Comparison of ENCODE assay signal across 11 mouse cellular contexts in the genomic region with DNA sequence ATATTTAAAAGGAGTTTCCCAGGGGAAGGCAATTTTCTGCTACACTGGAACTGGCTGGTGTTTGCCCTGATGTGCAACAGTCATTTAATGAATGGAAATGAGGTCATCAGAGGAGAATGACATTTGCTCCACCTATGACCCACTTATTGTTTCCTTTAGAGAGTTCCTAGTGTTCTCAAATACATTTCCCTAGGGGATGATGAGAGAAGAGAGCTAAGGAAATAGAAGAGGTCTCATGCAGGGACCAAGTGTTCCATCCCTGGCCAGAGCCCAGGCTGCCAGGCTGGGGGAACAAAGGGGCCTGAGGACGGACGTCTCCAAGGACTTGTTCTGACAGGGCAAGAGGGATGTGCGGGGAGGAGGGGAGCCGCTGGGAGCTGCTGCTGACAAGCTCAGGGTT.
A peak's percentile ranks its signal among the peaks of the same experiment; 100 is the strongest.
DNase-seq lines count a peak whose midpoint lies in the region; ATAC-seq and TF ChIP-seq lines count a peak whose summit lies in the region.
"Had no signal": no experiment of that assay in that cellular context is flagged by ENCODE, and none has a peak within 500 bp of the region (broad histone marks: within the 10 kb centered on the region; RNA-seq: fewer than 3 reads in every experiment).

No protein-coding gene starts in this region.

- peak overlapping the region; percentile 40; the same call in 1 of the 2 replicates for H3K27ac ChIP-seq in gastrocnemius, adult 2 months
- H3K27ac ChIP-seq in heart, embryonic 12.5 days (ENCODE audit: poor library complexity, severe bottlenecking), result no peak overlapping the region
- no peak overlapping the region for H3K27ac ChIP-seq in midbrain, postnatal 0 days (ENCODE audit: low read depth, low read length)

- H3K36me3 ChIP-seq in heart, embryonic 12.5 days, result no peaks in the 10 kb centered on the region
- H3K36me3 ChIP-seq in midbrain, postnatal 0 days (ENCODE audit: insufficient read depth, low read length), result no peaks in the 10 kb centered on the region
- H3K36me3 ChIP-seq: G1E had no signal

- intact Hi-C loops in gastrocnemius, adult 2 months (cut with DNase I), result loop anchor here (10.0 kb wide), 1 partner anchor 140 kb away; no protein-coding TSS in a partner anchor

- no peak overlapping the region for H3K9ac ChIP-seq in heart, embryonic 12.5 days
- no peak overlapping the region for H3K9ac ChIP-seq in midbrain, postnatal 0 days (replicated peaks; ENCODE audit: low read length, poor library complexity, severe bottlenecking)

- no peak overlapping the region for H3K4me3 ChIP-seq in gastrocnemius, adult 2 months
- no peak overlapping the region for H3K4me3 ChIP-seq in heart, embryonic 12.5 days
- H3K4me3 ChIP-seq in midbrain, postnatal 0 days (ENCODE audit: low read depth, low read length), result no peak overlapping the region

- WGBS in heart, embryonic 12.5 days, result 43% methylated on average over 4 of the region's 4 CpGs
- WGBS in midbrain, postnatal 0 days, result 4% methylated on average over 4 of the region's 4 CpGs

- TF ChIP-seq CTCF in gastrocnemius, adult 2 months (IDR thresholded peaks at IDR 0.05), result no peak
- no peak for TF ChIP-seq CTCF in midbrain, postnatal 0 days (IDR thresholded peaks at IDR 0.05)

- peak; percentile 67 for DNase-seq in gastrocnemius, adult 2 months
- no peak for DNase-seq in gastrocnemius, postnatal 10 days
- DNase-seq in brain, adult 2 months (ENCODE audit: low read depth, low spot score), result peak; percentile 22
- peak; percentile 50 for DNase-seq in midbrain, postnatal 0 days (ENCODE audit: low spot score)
- no peak for DNase-seq in layer of hippocampus, postnatal 36 days
- DNase-seq in thymus, postnatal 25 days, result no peak
- DNase-seq in right cerebral cortex, postnatal 14 days, result no peak
- DNase-seq: layer of hippocampus, adult 9-11 months; lung, adult 2 months had no signal

- H3K4me2 ChIP-seq in heart, embryonic 12.5 days, result no peak overlapping the region
- H3K4me2 ChIP-seq in midbrain, postnatal 0 days (ENCODE audit: low read depth, low read length, poor library complexity, severe bottlenecking), result no peak overlapping the region

- no peaks in the 10 kb centered on the region for H3K27me3 ChIP-seq in heart, embryonic 12.5 days (replicated peaks)
- H3K27me3 ChIP-seq in midbrain, postnatal 0 days (ENCODE audit: insufficient read depth, low read length), result no peaks in the 10 kb centered on the region

- H3K4me1 ChIP-seq in heart, embryonic 12.5 days (replicated peaks), result peaks cover 37% of the 10 kb centered on the region
- peaks cover 4% of the 10 kb centered on the region; the same call in 1 of the 2 replicates for H3K4me1 ChIP-seq in midbrain, postnatal 0 days (ENCODE audit: insufficient read depth, low read length)

- ATAC-seq in heart, embryonic 12.5 days (ENCODE audit: insufficient number of reproducible peaks, low FRiP score), result peak; percentile 33; the same call in 1 of the 2 replicates
- peak; percentile 59 for ATAC-seq in midbrain, postnatal 0 days (ENCODE audit: low FRiP score)

- no peaks in the 10 kb centered on the region for H3K9me3 ChIP-seq in heart, embryonic 12.5 days (replicated peaks)
- no peaks in the 10 kb centered on the region for H3K9me3 ChIP-seq in midbrain, postnatal 0 days (ENCODE audit: low read length)
- H3K9me3 ChIP-seq: G1E had no signal

Comparison
In these comparisons a context has a peak if more than half of its experiments do, and no peak if none do; other contexts are left out.
1. DNase-seq: peak in gastrocnemius, adult 2 months (single experiment), brain, adult 2 months (single experiment) and midbrain, postnatal 0 days (single experiment); none in gastrocnemius, postnatal 10 days (single experiment), layer of hippocampus, postnatal 36 days (0 of 2), thymus, postnatal 25 days (single experiment) and right cerebral cortex, postnatal 14 days (single experiment).